12 mouse cellular contexts compared by ENCODE assay signal in the genomic region with DNA sequence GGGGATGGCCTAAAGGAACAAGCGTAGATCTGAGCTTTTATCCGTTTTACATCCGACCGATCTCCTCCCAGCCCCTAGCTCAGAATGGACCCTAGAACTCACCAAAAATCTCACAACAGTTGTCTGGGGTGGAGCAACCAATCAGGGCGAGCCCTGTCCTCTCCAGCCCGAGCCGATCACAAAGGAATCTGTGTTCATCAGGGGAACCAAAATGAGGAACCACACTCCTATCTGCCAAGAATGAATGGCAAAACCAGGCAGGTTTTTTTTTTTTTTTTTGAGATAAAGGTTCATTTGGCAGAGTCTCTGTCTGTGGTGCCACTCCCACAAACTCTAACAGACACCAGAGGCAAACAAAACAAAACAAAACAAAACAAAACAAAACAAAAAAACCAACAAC. TPM values are rescaled to one million over a fixed set of nuclear protein-coding genes. Genes with fewer than 3 reads are reported as not detected.
DNase-seq lines count a peak whose midpoint lies in the region; ATAC-seq and TF ChIP-seq lines count a peak whose summit lies in the region.
"Had no signal": no experiment of that assay in that cellular context is flagged by ENCODE, and none has a peak within 500 bp of the region (broad histone marks: within the 10 kb centered on the region; RNA-seq: fewer than 3 reads in every experiment).

No protein-coding gene starts in this region.

- H3K36me3 ChIP-seq in lung, embryonic 14.5 days (ENCODE audit: insufficient read depth), result no peaks in the 10 kb centered on the region
- H3K36me3 ChIP-seq in small intestine, adult 2 months (ENCODE audit: control insufficient read depth, insufficient read depth, low read length), result no peaks in the 10 kb centered on the region
- H3K36me3 ChIP-seq: lung, embryonic 15.5 days had no signal

- TF ChIP-seq CTCF in lung, embryonic 14.5 days (IDR thresholded peaks at IDR 0.05; ENCODE audit: low read depth), result no peak
- no peak for TF ChIP-seq CTCF in small intestine, adult 2 months (IDR thresholded peaks at IDR 0.05; ENCODE audit: extremely low read depth, insufficient read length, insufficient replicate concordance, low read depth, low read length)
- TF ChIP-seq CTCF in left cerebral cortex, adult 2 months (IDR thresholded peaks at IDR 0.05), result no peak

- H3K4me3 ChIP-seq in lung, embryonic 14.5 days (ENCODE audit: low read depth, low read length), result no peak overlapping the region
- H3K4me3 ChIP-seq in small intestine, adult 2 months (ENCODE audit: low read depth, low read length), result peak overlapping the region; percentile 23; the same call in 1 of the 2 replicates
- H3K4me3 ChIP-seq in left cerebral cortex, adult 2 months, result no peak overlapping the region
- H3K4me3 ChIP-seq: lung, embryonic 15.5 days had no signal

- peak overlapping the region; percentile 18; the same call in 1 of the 2 replicates for H3K4me2 ChIP-seq in lung, embryonic 14.5 days

- H3K27me3 ChIP-seq in lung, embryonic 14.5 days (ENCODE audit: insufficient read depth, low read length), result no peaks in the 10 kb centered on the region
- H3K27me3 ChIP-seq in small intestine, adult 2 months (ENCODE audit: control insufficient read depth, insufficient read depth, low read length), result no peaks in the 10 kb centered on the region
- H3K27me3 ChIP-seq: lung, embryonic 15.5 days had no signal

- no peak for TF ChIP-seq POLR2A in small intestine, adult 2 months (IDR thresholded peaks at IDR 0.05; ENCODE audit: low read depth, low read length)

- ATAC-seq in lung, embryonic 14.5 days (ENCODE audit: insufficient read depth), result no peak

- intact Hi-C loops in left cerebral cortex, adult 2 months (cut with DNase I), result loop anchor here (5.0 kb wide), 2 partner anchors 47 to 93 kb away; partner anchors contain the start of gene Fmnl1

- H3K9ac ChIP-seq in lung, embryonic 14.5 days, result no peak overlapping the region
- H3K9ac ChIP-seq: lung, embryonic 15.5 days had no signal

- WGBS in lung, embryonic 14.5 days, result 66% methylated on average over 7 of the region's 7 CpGs
- 45% methylated on average over 7 of the region's 7 CpGs for WGBS in small intestine, adult 2 months

- no peak overlapping the region for H3K27ac ChIP-seq in lung, embryonic 14.5 days (ENCODE audit: low read depth)
- peak overlapping the region; percentile 44; the same call in 1 of the 2 replicates for H3K27ac ChIP-seq in small intestine, adult 2 months (ENCODE audit: insufficient read depth, low read depth, low read length)
- no peak overlapping the region for H3K27ac ChIP-seq in left cerebral cortex, adult 2 months
- H3K27ac ChIP-seq: lung, embryonic 15.5 days had no signal

- DNase-seq in embryo, embryonic 10.5 days (ENCODE audit: low spot score), result peak; percentile 31
- no peak for DNase-seq in embryo, embryonic 11 days
- no peak for DNase-seq in lung, embryonic 14.5 days
- DNase-seq in lung, postnatal 10 days, result no peak
- DNase-seq in induced T-regulatory cell, adult 2 months (ENCODE audit: low read depth), result peak; percentile 60
- DNase-seq in left cerebral cortex, adult 2 months (ENCODE audit: extremely low spot score in 1 of 2, low spot score in 2 of 2), result no peak
- no peak for DNase-seq in adrenal gland, adult 8-10 months

- no peaks in the 10 kb centered on the region for H3K9me3 ChIP-seq in lung, embryonic 14.5 days (ENCODE audit: low read depth, low read length)
- H3K9me3 ChIP-seq: lung, embryonic 15.5 days had no signal

- peaks cover 18% of the 10 kb centered on the region for H3K4me1 ChIP-seq in lung, embryonic 14.5 days (ENCODE audit: insufficient read depth)
- peaks cover 27% of the 10 kb centered on the region for H3K4me1 ChIP-seq in small intestine, adult 2 months (ENCODE audit: control insufficient read depth, insufficient read depth, insufficient read length, low read length)

RNA-seq across cellular contexts. Expression of gene Map3k14, which starts 2.1 kb away (rescaled TPM):
- polyA plus RNA-seq in lung, embryonic 14.5 days (2014; fragmentation: Nextera tagmentation; extraction: Ambion mirVana), result 3.1 and 3.9 TPM in 2 replicates
- 9.9 and 12.7 TPM in 2 replicates for polyA plus RNA-seq in small intestine, adult 2 months (2012; rRNA removed)
- total RNA-seq in left cerebral cortex, adult 2 months (2021), result 1 to 10 TPM; 4.4 to 4.9 TPM
- 10 to 100 TPM in 1 of 4 experiments, 1 to 10 TPM in 3; 7.1 to 11.8 (median 9.0) TPM for total RNA-seq in adrenal gland, adult 8-10 months (2022)

RNA-seq across cellular contexts. Expression of gene Spata32, which starts 47.0 kb away (rescaled TPM):
- not detected in 2 replicates for polyA plus RNA-seq in lung, embryonic 14.5 days (2014; fragmentation: Nextera tagmentation; extraction: Ambion mirVana)
- polyA plus RNA-seq in small intestine, adult 2 months (2012; rRNA removed), result not detected in 2 replicates
- 1 to 10 TPM; 1.7 to 2.9 TPM for total RNA-seq in left cerebral cortex, adult 2 months (2021)
- total RNA-seq in adrenal gland, adult 8-10 months (2022), result not detected
- total RNA-seq: adrenal gland, adult 18-20 months; heart, adult 8-10 months had no signal
- polyA plus RNA-seq: large intestine, adult 2 months; lung, embryonic 15.5 days had no signal

RNA-seq across cellular contexts. Expression of gene 1700023F06Rik, which starts 56.9 kb away (rescaled TPM):
- polyA plus RNA-seq in lung, embryonic 14.5 days (2014; fragmentation: Nextera tagmentation; extraction: Ambion mirVana), result 0.89 and 1.2 TPM in 2 replicates
- polyA plus RNA-seq in small intestine, adult 2 months (2012; rRNA removed), result 0.50 and 0.51 TPM in 2 replicates
- total RNA-seq in left cerebral cortex, adult 2 months (2021), result 1 to 10 TPM; 2.2 to 2.7 TPM
- under 1 TPM in 3 of 4 experiments, not detected in 1; 0.27 to 0.83 (median 0.66) TPM for total RNA-seq in adrenal gland, adult 8-10 months (2022)
- total RNA-seq: heart, adult 8-10 months had no signal

Comparison
In these comparisons a context has a peak if more than half of its experiments do, and no peak if none do; other contexts are left out.
1. DNase-seq: peak in embryo, embryonic 10.5 days (single experiment) and induced T-regulatory cell, adult 2 months (single experiment); none in embryo, embryonic 11 days (single experiment), lung, embryonic 14.5 days (single experiment), lung, postnatal 10 days (single experiment), left cerebral cortex, adult 2 months (0 of 2) and adrenal gland, adult 8-10 months (single experiment).